Mouse (Mus musculus) G1E (cell line): ENCODE measurements around the gene Man2a1.

Experiments
- CTCF ChIP-seq: IDR thresholded peaks from 2 replicates; pipeline ENCODE4 v1.5.1; 2012; ENCODE audit warnings: low read depth, low read length, inconsistent platforms, mixed read lengths
- TAL1 ChIP-seq: conservative IDR thresholded peaks from 2 replicates; pipeline ENCODE4 v1.6.1; 2012; ENCODE audit warnings: low read depth, low read length, inconsistent platforms, mixed read lengths

- TF ChIP-seq CTCF (no peak), TAL1 (no peak)
Measured at GRCm38 (mm10) chr17:64581962-64582361, 18.6 kb upstream of the Man2a1 start.
